Mouse (Mus musculus) midbrain, embryonic 11.5 days (tissue): Measurements from ENCODE around the gene Gabra5. TPM values are rescaled to one million over a fixed set of nuclear protein-coding genes. Genes with fewer than 3 reads are reported as not detected.
A peak's percentile ranks its signal among the peaks of the same experiment; 100 is the strongest.

Experiments used
- ATAC-seq: fragments of 200-750 bp; cut with Nextera tagmentation; 2 replicates; pipeline ENCODE4 v1.8.0; 2017; ENCODE audit warnings: moderate TSS enrichment, moderate library complexity; ENCODE audit not compliant: low FRiP score
- DNase-seq: peaks from one replicate; pipeline ENCODE4 v3.0.0; 2015; ENCODE audit warnings: low spot score; ENCODE audit errors: missing footprints
- H3K27ac ChIP-seq: fragments of 300-500 bp; sonication (generic); 2 replicates; pipeline ENCODE4 v1.5.1; 2014; ENCODE audit warnings: low read depth, low read length
- H3K27me3 ChIP-seq: fragments of 300-500 bp; sonication (generic); 2 replicates; pipeline ENCODE4 v1.6.1; 2014; ENCODE audit warnings: mild to moderate bottlenecking, low read length, moderate library complexity, mixed read lengths; ENCODE audit not compliant: control insufficient read depth, insufficient read depth
- H3K36me3 ChIP-seq: fragments of 300-500 bp; sonication (generic); 2 replicates; pipeline ENCODE4 v1.6.1; 2014; ENCODE audit warnings: mild to moderate bottlenecking, low read length, moderate library complexity, mixed read lengths; ENCODE audit not compliant: control insufficient read depth, insufficient read depth
- H3K4me1 ChIP-seq: fragments of 300-500 bp; sonication (generic); 2 replicates; pipeline ENCODE4 v1.6.1; 2014; ENCODE audit warnings: low read length; ENCODE audit not compliant: control insufficient read depth, insufficient read depth
- H3K4me2 ChIP-seq: fragments of 300-500 bp; sonication (generic); 2 replicates; pipeline ENCODE4 v1.6.1; 2014; ENCODE audit warnings: mild to moderate bottlenecking, moderate library complexity
- H3K4me3 ChIP-seq: fragments of 300-500 bp; sonication (generic); 2 replicates; pipeline ENCODE4 v1.5.1; 2014; ENCODE audit warnings: low read depth, low read length
- H3K9ac ChIP-seq: fragments of 300-500 bp; sonication (generic); 2 replicates; pipeline ENCODE4 v1.6.1; 2014; ENCODE audit warnings: low read length
- H3K9me3 ChIP-seq: fragments of 300-500 bp; sonication (generic); 2 replicates; pipeline ENCODE4 v1.6.1; 2016; ENCODE audit warnings: low read length; ENCODE audit not compliant: control insufficient read depth
- WGBS: fragments of 180-500 bp; shearing (Covaris S2); extraction: QIAGEN DNeasy Blood & Tissue Kit; methylation state at CpG from one replicate; pipeline ENCODE4 v1.1.7; 2014; 5-methylcytosine and 5-hydroxymethylcytosine counted together
- polyA plus RNA-seq: library from polyadenylated mRNA; unstranded; fragments of >200 nt; fragmentation: Nextera tagmentation; extraction: Ambion mirVana; gene quantifications from 2 replicates; pipeline ENCODE4 v1.2.1, GENCODE M21; 2014

Gene Gabra5
- polyA plus RNA-seq, 1 experiment from 2014 or later: 1.4 TPM

DNA sequence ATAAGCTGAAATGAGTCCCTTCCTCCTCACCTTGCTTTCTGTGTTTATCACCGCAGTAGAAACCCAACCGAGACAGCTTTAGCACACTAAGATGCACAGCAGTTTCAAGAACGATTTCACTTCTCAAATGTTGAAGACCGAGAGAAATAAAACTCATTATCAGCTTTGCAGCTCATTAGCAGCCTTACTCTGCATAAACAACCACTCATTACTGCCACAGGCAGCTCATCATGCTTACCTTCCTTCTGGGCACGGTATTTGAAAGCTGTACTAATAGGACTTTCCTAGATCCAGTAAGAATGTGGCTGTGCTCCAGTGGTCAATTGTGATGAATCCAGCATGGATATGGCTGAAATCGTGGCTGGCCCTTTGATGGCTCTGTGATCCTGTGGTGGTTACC lies 23.0 kb downstream of the Gabra5 start:
- Histone ChIP-seq H3K9ac (no peak overlapping the region), H3K4me2 (no peak overlapping the region), H3K36me3 (no peaks in the 10 kb centered on the region), H3K27me3 (no peaks in the 10 kb centered on the region), H3K4me1 (no peaks in the 10 kb centered on the region), H3K4me3 (no peak overlapping the region), H3K27ac (no peak overlapping the region), H3K9me3 (no peaks in the 10 kb centered on the region)
- DNase-seq (no peak), ATAC-seq (no peak)
- WGBS: 84% methylated on average over 6 of the region's 6 CpGs

DNA sequence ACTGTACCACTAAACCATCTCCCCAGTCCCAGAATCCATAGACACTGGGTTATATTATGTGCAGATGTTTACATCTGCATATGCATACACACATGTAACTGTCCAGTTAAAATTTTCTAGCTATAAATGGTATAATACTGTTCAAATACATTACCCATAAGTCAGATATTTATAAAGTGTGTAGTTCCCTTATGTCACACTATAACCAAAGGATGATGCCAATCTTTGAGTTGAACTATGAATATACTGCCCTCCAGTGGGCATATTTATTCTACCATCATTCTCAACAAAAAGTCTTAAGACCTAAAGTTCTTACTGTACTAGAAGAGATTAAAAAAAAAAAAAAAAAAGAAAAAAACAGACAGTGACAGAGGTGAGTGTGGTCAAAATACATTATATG lies 27.0 kb downstream of the Gabra5 start:
- no peak for DNase-seq

DNA sequence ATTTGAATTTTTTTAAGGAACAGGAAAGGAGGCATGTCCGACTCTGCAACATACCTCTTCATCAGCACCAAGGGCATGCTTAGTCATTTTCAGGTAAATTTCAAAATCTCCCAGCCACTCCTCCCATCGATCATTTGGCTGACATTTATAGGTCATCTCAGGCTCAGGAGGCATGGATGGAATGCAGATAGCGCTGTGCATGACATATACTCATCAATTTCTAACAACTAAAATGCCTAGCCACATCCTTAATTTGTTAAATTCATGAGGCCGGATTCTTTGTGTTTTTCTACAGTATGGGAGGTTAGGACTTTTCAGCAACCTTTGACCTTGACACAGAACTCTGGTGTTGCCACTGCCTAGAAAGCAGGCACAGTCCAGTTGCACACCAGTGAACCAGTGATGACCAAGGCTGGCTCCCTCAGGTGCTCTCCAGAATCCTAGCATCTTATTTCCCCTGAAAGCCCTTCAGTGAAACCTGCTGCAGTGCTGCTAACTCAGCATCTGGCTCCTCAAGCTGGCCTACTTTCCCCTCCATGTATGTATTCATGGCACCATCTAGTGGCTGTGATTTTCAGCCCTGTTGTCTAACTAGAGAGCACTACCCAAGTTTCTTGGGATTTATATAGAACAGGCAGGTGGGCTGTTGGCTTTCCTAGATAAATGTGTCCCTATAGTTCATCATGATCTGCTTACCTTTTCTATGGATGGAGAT lies 35.9 kb downstream of the Gabra5 start:
- Histone ChIP-seq H3K4me3 (no peak overlapping the region), H3K4me1 (no peaks in the 10 kb centered on the region), H3K36me3 (no peaks in the 10 kb centered on the region), H3K9me3 (no peaks in the 10 kb centered on the region), H3K27me3 (no peaks in the 10 kb centered on the region), H3K4me2 (no peak overlapping the region), H3K27ac (no peak overlapping the region), H3K9ac (no peak overlapping the region)
- WGBS: 86% methylated on average over 4 of the region's 4 CpGs
- no peak for DNase-seq
- ATAC-seq: peak; percentile 67; the same call in 1 of the 2 replicates

More for the DNA sequence above, 27.0 kb downstream of the Gabra5 start:
- no peaks in the 10 kb centered on the region for H3K4me1 ChIP-seq
- H3K9me3 ChIP-seq: no peaks in the 10 kb centered on the region
- ATAC-seq: peak; percentile 40; the same call in 1 of the 2 replicates
- H3K9ac ChIP-seq: no peak overlapping the region
- H3K27ac ChIP-seq: no peak overlapping the region
- no peaks in the 10 kb centered on the region for H3K36me3 ChIP-seq
- H3K4me3 ChIP-seq: no peak overlapping the region
- H3K4me2 ChIP-seq: no peak overlapping the region
- no peaks in the 10 kb centered on the region for H3K27me3 ChIP-seq

DNA sequence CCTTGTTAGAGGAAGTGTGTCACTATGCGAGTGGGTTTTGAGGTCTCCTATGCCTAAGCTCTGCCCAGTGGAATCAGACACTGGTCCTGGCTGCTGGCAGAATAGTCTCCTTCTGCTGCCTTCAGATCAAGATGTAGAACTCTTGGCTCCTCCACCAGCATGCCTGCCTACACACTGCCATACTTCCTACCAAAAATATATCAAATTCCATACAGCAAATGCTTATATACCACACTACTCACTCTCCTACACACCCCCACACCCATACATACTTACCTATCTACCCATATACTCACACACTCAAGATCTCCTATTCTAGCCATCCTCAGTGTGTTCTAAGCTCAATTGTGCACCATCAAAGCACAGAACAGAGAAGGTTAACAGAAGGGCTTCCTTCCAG lies 38.5 kb downstream of the Gabra5 start:
- Histone ChIP-seq H3K9ac (no peak overlapping the region), H3K4me3 (no peak overlapping the region), H3K27me3 (no peaks in the 10 kb centered on the region), H3K9me3 (no peaks in the 10 kb centered on the region), H3K4me2 (no peak overlapping the region), H3K36me3 (no peaks in the 10 kb centered on the region), H3K27ac (no peak overlapping the region), H3K4me1 (no peaks in the 10 kb centered on the region)
- no peak for DNase-seq
- 100% methylated on average over 1 of the region's 1 CpGs for WGBS
- no peak for ATAC-seq

DNA sequence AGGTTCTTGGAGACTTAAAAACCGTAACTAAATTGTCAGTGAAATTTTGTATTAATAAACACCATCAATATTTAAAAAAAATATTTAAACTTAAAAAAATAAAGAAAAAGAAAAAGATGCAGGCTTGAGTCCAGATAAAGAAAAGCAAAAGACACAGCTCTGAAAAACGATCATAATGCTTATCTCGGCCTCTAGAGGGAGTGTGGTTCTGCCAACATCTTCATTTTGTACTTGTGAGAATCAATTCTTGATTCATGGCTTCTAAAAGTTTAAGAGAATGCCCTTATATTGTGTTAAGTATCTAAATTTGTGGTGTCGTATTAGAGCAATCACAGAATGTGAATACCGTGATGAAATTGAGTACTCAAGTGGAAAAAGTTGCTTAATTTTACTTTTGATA lies 49.5 kb downstream of the Gabra5 start:
- WGBS: 72% methylated on average over 5 of the region's 5 CpGs
- DNase-seq: no peak
- H3K9ac ChIP-seq: no peak overlapping the region
- H3K36me3 ChIP-seq: no peaks in the 10 kb centered on the region
- H3K4me3 ChIP-seq: no peak overlapping the region
- no peak overlapping the region for H3K4me2 ChIP-seq
- H3K4me1 ChIP-seq: no peaks in the 10 kb centered on the region
- H3K27me3 ChIP-seq: no peaks in the 10 kb centered on the region
- ATAC-seq: no peak
- H3K27ac ChIP-seq: no peak overlapping the region
- no peaks in the 10 kb centered on the region for H3K9me3 ChIP-seq

DNA sequence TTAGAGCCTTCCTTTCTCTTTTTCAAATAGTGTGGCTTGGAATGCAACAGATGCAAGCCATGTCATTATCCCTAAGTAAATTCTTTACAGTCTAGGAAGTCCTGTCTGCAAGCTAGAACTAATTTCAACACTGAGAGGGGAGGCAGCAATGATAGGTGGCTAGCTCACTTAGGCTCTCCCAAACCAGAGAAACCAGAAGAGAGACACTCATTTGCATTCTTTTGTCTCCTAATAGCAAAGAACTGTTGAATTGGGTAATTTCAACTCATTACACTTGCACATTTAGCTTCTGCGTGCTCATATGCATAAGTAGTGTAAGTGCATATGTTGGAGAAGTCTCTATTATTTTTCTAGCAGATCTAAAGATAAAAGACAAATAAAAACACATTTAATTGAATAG lies 61.6 kb downstream of the Gabra5 start:
- 68% methylated on average over 1 of the region's 1 CpGs for WGBS
- Histone ChIP-seq H3K4me2 (no peak overlapping the region), H3K36me3 (no peaks in the 10 kb centered on the region), H3K4me1 (no peaks in the 10 kb centered on the region), H3K27me3 (no peaks in the 10 kb centered on the region), H3K9me3 (no peaks in the 10 kb centered on the region), H3K27ac (no peak overlapping the region), H3K4me3 (no peak overlapping the region), H3K9ac (no peak overlapping the region)
- DNase-seq: no peak
- ATAC-seq: no peak

DNA sequence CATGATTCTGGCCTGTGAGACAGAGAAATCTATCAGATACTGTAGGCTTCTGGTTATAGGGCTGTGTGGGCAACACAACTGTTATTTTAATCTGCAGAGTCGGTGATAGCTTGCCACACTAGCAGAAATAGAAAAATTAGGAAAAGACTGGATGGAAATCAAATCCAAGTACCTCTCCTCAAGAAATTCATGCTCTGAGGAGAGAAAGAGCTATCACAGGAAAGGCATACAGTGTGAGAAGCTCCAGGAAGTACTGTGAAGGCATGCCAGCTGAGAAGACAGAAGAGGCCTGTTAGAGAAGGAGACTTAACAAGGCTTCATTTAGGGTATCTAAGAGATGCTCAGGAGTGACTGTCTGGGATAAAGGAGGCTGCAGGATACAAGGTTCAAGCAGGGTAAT lies 87.2 kb downstream of the Gabra5 start:
- Histone ChIP-seq H3K36me3 (no peaks in the 10 kb centered on the region), H3K27ac (no peak overlapping the region), H3K4me3 (no peak overlapping the region), H3K4me2 (no peak overlapping the region), H3K9me3 (no peaks in the 10 kb centered on the region), H3K4me1 (no peaks in the 10 kb centered on the region), H3K27me3 (no peaks in the 10 kb centered on the region), H3K9ac (no peak overlapping the region)
- WGBS: 92% methylated on average over 1 of the region's 1 CpGs
- no peak for ATAC-seq
- no peak for DNase-seq

DNA sequence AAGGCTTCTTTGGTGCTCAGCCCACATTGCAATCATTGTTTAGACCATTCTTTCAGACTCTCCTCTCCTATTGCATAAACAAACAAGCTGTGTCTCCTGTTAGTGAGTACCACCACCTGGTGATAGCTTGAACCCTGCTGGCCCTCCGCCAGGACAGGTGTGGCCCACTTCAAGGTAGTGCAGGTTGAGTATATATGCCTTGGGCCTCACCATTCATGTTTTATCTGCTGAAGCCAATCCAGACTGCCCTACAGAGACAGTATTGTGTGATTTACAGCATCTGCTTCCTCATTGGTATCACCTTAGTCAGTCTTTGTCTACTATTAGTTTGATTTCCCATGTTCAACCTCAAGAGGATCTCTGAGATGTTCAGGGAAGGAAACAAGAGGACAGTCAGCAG lies 88.8 kb downstream of the Gabra5 start:
- Histone ChIP-seq H3K27ac (no peak overlapping the region), H3K4me3 (no peak overlapping the region), H3K4me1 (no peaks in the 10 kb centered on the region), H3K36me3 (no peaks in the 10 kb centered on the region), H3K9ac (no peak overlapping the region), H3K4me2 (no peak overlapping the region), H3K27me3 (no peaks in the 10 kb centered on the region), H3K9me3 (no peaks in the 10 kb centered on the region)
- DNase-seq (no peak), ATAC-seq (no peak)
- WGBS: 90% methylated on average over 1 of the region's 1 CpGs

DNA sequence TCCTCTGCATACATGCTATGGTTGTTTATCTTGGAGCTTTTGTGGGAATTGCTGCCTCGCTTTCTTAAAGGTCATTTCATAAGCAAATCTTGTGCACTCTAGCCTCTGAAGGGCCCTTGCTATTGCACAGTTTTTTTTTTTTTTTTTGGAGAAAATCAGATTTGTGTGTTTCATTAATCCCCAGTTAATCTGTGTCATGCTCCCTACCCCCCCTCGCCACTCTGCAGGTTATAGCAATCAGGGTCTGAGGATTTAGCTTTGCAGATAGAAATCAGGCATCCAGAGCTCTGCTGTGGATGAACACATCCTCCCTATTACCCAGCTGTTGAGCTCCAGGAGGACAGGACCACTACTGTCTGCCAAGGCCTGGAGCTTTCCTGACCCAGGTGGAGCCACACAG lies 90.5 kb downstream of the Gabra5 start, which contains the start of gene Gabrb3:
Gene Gabrb3 (plus strand): TSS at position 301 of the 400 bp plus-strand sequence.
- H3K4me2 ChIP-seq: no peak within 1 kb of the TSS
- H3K4me1 ChIP-seq: no peaks in the 10 kb centered on the region
- no peak within 1 kb of the TSS for H3K27ac ChIP-seq
- no peaks in the 10 kb centered on the region for H3K9me3 ChIP-seq
- WGBS: 67% methylated on average over 2 of the region's 2 CpGs
- no peaks in the 10 kb centered on the region for H3K36me3 ChIP-seq
- no peak within 1 kb of the TSS for H3K4me3 ChIP-seq
- DNase-seq (no peak), ATAC-seq (no peak)
- no peaks in the 10 kb centered on the region for H3K27me3 ChIP-seq
- H3K9ac ChIP-seq: no peak within 1 kb of the TSS
